Mouse (Mus musculus): Measurements from ENCODE around the gene Zfp622. TPM values are rescaled to one million over a fixed set of nuclear protein-coding genes. Genes with fewer than 3 reads are reported as not detected.

Gene Zfp622
- total RNA-seq, 2 experiments from 2014 or later = 46.7 to 101 TPM

Other genes starting within 250 kb of the Zfp622 start
- gene Retreg1, start 141.2 kb upstream of the Zfp622 start, total RNA-seq (2014; fragmentation: Nextera tagmentation) = 9.7 and 12.3 TPM in 2 replicates
- gene Retreg1, start 141.2 kb upstream of the Zfp622 start, total RNA-seq (2017) = 20.6 and 58.2 TPM in 2 replicates